Mouse (Mus musculus) heart, embryonic 14.5 days (tissue): ENCODE results near the gene Stard3. TPM values are rescaled to one million over a fixed set of nuclear protein-coding genes. Genes with fewer than 3 reads are reported as not detected.

ENCODE experiments used
- ATAC-seq: fragments of 200-750 bp; cut with Nextera tagmentation; 2 replicates; pipeline ENCODE4 v1.8.0; 2017; ENCODE audit warnings: low read depth, moderate TSS enrichment; ENCODE audit not compliant: insufficient number of reproducible peaks, insufficient read depth, low FRiP score
- H3K27ac ChIP-seq, 2 experiments: fragments of 200-500 bp in 1 of 2; fragments of 300-500 bp in 1 of 2; sonication (generic) in 1 of 2; replicated peaks in 1 of 2; 2 replicates each; pipeline ENCODE4 v1.5.1; 2012 to 2014; ENCODE audit warnings: low read depth in 2 of 2, low read length in 2 of 2, control low read depth in 1 of 2, mild to moderate bottlenecking in 1 of 2, mixed read lengths in 1 of 2; ENCODE audit not compliant: control insufficient read depth in 1 of 2, insufficient read depth in 1 of 2
- H3K27me3 ChIP-seq: fragments of 300-500 bp; sonication (generic); 2 replicates; pipeline ENCODE4 v1.6.1; 2014; ENCODE audit warnings: mild to moderate bottlenecking, low read length, control low read depth; ENCODE audit not compliant: control insufficient read depth, insufficient read depth
- H3K36me3 ChIP-seq: fragments of 300-500 bp; sonication (generic); 2 replicates; pipeline ENCODE4 v1.6.1; 2014; ENCODE audit warnings: mild to moderate bottlenecking, control low read depth, low read length, mixed read lengths; ENCODE audit not compliant: control insufficient read depth, insufficient read depth
- H3K4me1 ChIP-seq, 2 experiments: fragments of 200-500 bp in 1 of 2; fragments of 300-500 bp in 1 of 2; sonication (generic) in 1 of 2; 2 replicates each; pipeline ENCODE4 v1.6.1; 2012 to 2014; ENCODE audit warnings: low read length in 2 of 2, control low read depth in 1 of 2, mixed read lengths in 1 of 2; ENCODE audit not compliant: control insufficient read depth in 2 of 2, insufficient read depth in 2 of 2
- H3K4me2 ChIP-seq: fragments of 300-500 bp; sonication (generic); 2 replicates; pipeline ENCODE4 v1.6.1; 2014; ENCODE audit warnings: mild to moderate bottlenecking, low read length
- H3K4me3 ChIP-seq, 2 experiments: fragments of 200-500 bp in 1 of 2; fragments of 300-500 bp in 1 of 2; sonication (generic) in 1 of 2; 2 replicates each; pipeline ENCODE4 v1.5.1; 2012 to 2014; ENCODE audit warnings: low read length in 2 of 2, mild to moderate bottlenecking in 2 of 2, control low read depth in 1 of 2, low read depth in 1 of 2, moderate library complexity in 1 of 2; ENCODE audit not compliant: control insufficient read depth in 1 of 2, insufficient read depth in 1 of 2
- H3K9ac ChIP-seq: fragments of 300-500 bp; sonication (generic); 2 replicates; pipeline ENCODE4 v1.6.1; 2014; ENCODE audit warnings: mild to moderate bottlenecking, low read length
- H3K9me3 ChIP-seq: fragments of 300-500 bp; sonication (generic); 2 replicates; pipeline ENCODE4 v1.6.1; 2016; ENCODE audit warnings: low read length, control low read depth; ENCODE audit not compliant: control insufficient read depth
- WGBS: fragments of 180-500 bp; shearing (Covaris S2); extraction: QIAGEN DNeasy Blood & Tissue Kit; methylation state at CpG from one replicate; pipeline ENCODE4 v1.1.7; 2014; 5-methylcytosine and 5-hydroxymethylcytosine counted together
- polyA plus RNA-seq: library from polyadenylated mRNA; unstranded; fragments of >200 nt; fragmentation: Nextera tagmentation; extraction: Ambion mirVana; gene quantifications from 2 replicates; pipeline ENCODE4 v1.2.1, GENCODE M21; 2014

Gene Stard3
- polyA plus RNA-seq, 1 experiment from 2014 or later = 33.1 TPM

- H3K27ac ChIP-seq = no peak overlapping the region
- H3K4me2 ChIP-seq = no peak overlapping the region
- no peak for ATAC-seq
- H3K9me3 ChIP-seq = no peaks in the 10 kb centered on the region
- H3K4me1 ChIP-seq = peaks cover 3 to 24% of the 10 kb centered on the region in 2 experiments; a peak in 3 of 4 replicates
- H3K36me3 ChIP-seq = no peaks in the 10 kb centered on the region
- WGBS = 35% methylated on average over 9 of the region's 9 CpGs
- peaks cover 100% of the 10 kb centered on the region for H3K27me3 ChIP-seq
- no peak overlapping the region for H3K9ac ChIP-seq
- H3K4me3 ChIP-seq = no peak overlapping the region
Observed at GRCm38 (mm10) chr11:98329960-98330744, 28.0 kb upstream of the Stard3 start.

- no peak overlapping the region for H3K4me2 ChIP-seq
- 38% methylated on average over 2 of the region's 2 CpGs for WGBS
Observed at GRCm38 (mm10) chr11:98330745-98331204, 27.4 kb upstream of the Stard3 start.

GRCm38 (mm10) chr11:98331401-98331800 is 26.8 kb upstream of the Stard3 start:
- Histone ChIP-seq H3K4me2 (no peak overlapping the region), H3K9me3 (no peaks in the 10 kb centered on the region), H3K27me3 (peaks cover 100% of the 10 kb centered on the region), H3K9ac (no peak overlapping the region), H3K27ac (no peak overlapping the region), H3K36me3 (no peaks in the 10 kb centered on the region), H3K4me1 (peaks cover 3 to 24% of the 10 kb centered on the region in 2 experiments; a peak in 3 of 4 replicates), H3K4me3 (no peak overlapping the region)
- 46% methylated on average over 1 of the region's 1 CpGs for whole genome bisulfite sequencing
- ATAC-seq = no peak

More at GRCm38 (mm10) chr11:98330745-98331204, 27.4 kb upstream of the Stard3 start:
- Histone ChIP-seq H3K4me1 (peaks cover 3 to 24% of the 10 kb centered on the region in 2 experiments; a peak in 3 of 4 replicates), H3K9me3 (no peaks in the 10 kb centered on the region), H3K27me3 (peaks cover 100% of the 10 kb centered on the region), H3K36me3 (no peaks in the 10 kb centered on the region), H3K27ac (no peak overlapping the region), H3K4me3 (no peak overlapping the region), H3K9ac (no peak overlapping the region)
- no peak for ATAC-seq

- Histone ChIP-seq H3K27ac (no peak overlapping the region), H3K4me3 (no peak overlapping the region), H3K36me3 (no peaks in the 10 kb centered on the region), H3K27me3 (peaks cover 100% of the 10 kb centered on the region), H3K9ac (no peak overlapping the region), H3K9me3 (no peaks in the 10 kb centered on the region), H3K4me1 (peaks cover 3 to 23% of the 10 kb centered on the region in 2 experiments; a peak in 3 of 4 replicates), H3K4me2 (no peak overlapping the region)
- no peak for ATAC-seq
- WGBS = 74% methylated on average over 3 of the region's 3 CpGs
Observed at GRCm38 (mm10) chr11:98332186-98332585, 26.0 kb upstream of the Stard3 start.

GRCm38 (mm10) chr11:98332841-98333240 is 25.3 kb upstream of the Stard3 start:
- no peak for ATAC-seq
- no peak overlapping the region for H3K27ac ChIP-seq
- H3K4me2 ChIP-seq = no peak overlapping the region
- H3K36me3 ChIP-seq = no peaks in the 10 kb centered on the region
- peaks cover 100% of the 10 kb centered on the region for H3K27me3 ChIP-seq
- no peak overlapping the region for H3K4me3 ChIP-seq
- H3K9ac ChIP-seq = no peak overlapping the region
- peaks cover 2 to 16% of the 10 kb centered on the region in 2 experiments; a peak in 2 of 4 replicates for H3K4me1 ChIP-seq
- 63% methylated on average over 4 of the region's 4 CpGs for WGBS
- no peaks in the 10 kb centered on the region for H3K9me3 ChIP-seq

- no peak overlapping the region for H3K27ac ChIP-seq
- no peaks in the 10 kb centered on the region for H3K9me3 ChIP-seq
- WGBS = 76% methylated on average over 10 of the region's 10 CpGs
- no peaks in the 10 kb centered on the region for H3K36me3 ChIP-seq
- no peak overlapping the region for H3K9ac ChIP-seq
- no peak for ATAC-seq
- H3K4me2 ChIP-seq = no peak overlapping the region
- H3K27me3 ChIP-seq = peaks cover 100% of the 10 kb centered on the region
- H3K4me1 ChIP-seq = peaks cover 0 to 12% of the 10 kb centered on the region in 2 experiments; a peak in 1 of 4 replicates
- no peak overlapping the region for H3K4me3 ChIP-seq
Observed at GRCm38 (mm10) chr11:98333263-98333696, 24.9 kb upstream of the Stard3 start.

GRCm38 (mm10) chr11:98333981-98334741 is 24.0 kb upstream of the Stard3 start:
- Histone ChIP-seq H3K4me2 (peak overlapping the region; percentile 44), H3K4me1 (peaks cover 0 to 6% of the 10 kb centered on the region in 2 experiments; a peak in 1 of 4 replicates), H3K9me3 (no peaks in the 10 kb centered on the region), H3K4me3 (peak overlapping the region in 1 of 2 experiments; percentile 20; a peak in 2 of 4 replicates), H3K27me3 (peaks cover 97% of the 10 kb centered on the region), H3K9ac (no peak overlapping the region), H3K36me3 (no peaks in the 10 kb centered on the region), H3K27ac (no peak overlapping the region)
- 4% methylated on average over 32 of the region's 41 CpGs for WGBS
- no peak for ATAC-seq
